Mouse (Mus musculus): ENCODE measurements around the gene Nsf. TPM values are rescaled to one million over a fixed set of nuclear protein-coding genes. Genes with fewer than 3 reads are reported as not detected.

Nsf gene
- total RNA-seq, 2 experiments from 2014 or later, result 42.7 to 44.6 TPM

DNA sequence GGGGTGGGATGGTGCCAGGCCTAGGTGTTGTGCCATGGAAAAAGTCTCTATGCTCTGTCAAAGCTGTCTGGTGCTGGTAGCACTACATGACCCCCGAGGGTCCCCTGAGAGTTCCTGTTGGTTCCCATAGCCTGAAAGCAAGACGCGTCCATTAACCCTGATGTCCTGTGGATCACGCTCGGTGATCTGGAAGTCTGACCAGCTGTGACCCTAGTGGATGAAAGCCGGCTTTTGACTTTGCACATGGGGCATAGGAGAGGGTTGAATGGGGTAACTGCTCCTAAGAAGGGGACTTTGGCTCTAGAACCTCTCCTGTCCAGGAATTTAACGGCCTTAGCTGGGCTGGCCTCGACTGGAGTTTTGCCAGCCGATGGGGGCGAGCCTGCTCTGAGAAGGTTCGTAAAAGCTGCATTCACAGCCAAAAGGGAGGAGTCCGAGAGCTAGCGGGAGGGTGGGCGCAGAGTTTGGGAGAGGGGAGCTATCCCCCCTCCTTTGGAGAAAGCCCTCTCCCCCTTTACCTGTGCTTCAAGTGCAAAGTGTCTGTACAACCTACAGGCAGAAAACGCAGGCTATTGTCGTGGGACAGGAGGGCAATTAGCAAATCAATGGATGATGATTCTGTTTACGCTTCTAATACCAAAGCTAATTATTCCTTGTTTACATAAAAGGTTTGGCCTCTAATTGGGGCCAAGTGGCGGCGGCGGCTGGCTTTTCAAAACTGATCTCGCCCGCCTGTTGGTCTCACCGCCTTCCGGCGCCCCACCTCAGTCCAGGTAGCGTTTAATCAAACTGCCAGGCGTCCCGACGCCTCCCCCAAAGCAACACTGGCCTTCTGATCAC, 144.9 kb downstream of the Nsf start:
- ATAC-seq (replicated peaks; ENCODE audit: low FRiP score, low TSS enrichment, poor library complexity, severe bottlenecking), result no peak

- no peak for ATAC-seq (replicated peaks; ENCODE audit: low FRiP score, low TSS enrichment, poor library complexity, severe bottlenecking)
These were observed 145.9 kb downstream of the Nsf start for GRCm38 (mm10) chr11:103807966-103808365.

- no peak for ATAC-seq (replicated peaks; ENCODE audit: low FRiP score, low TSS enrichment, poor library complexity, severe bottlenecking)
These were observed 149.1 kb downstream of the Nsf start for GRCm38 (mm10) chr11:103804804-103805203.

- ATAC-seq (replicated peaks; ENCODE audit: low FRiP score, low TSS enrichment, poor library complexity, severe bottlenecking), result no peak
These were observed 149.7 kb downstream of the Nsf start for GRCm38 (mm10) chr11:103804126-103804525.

DNA sequence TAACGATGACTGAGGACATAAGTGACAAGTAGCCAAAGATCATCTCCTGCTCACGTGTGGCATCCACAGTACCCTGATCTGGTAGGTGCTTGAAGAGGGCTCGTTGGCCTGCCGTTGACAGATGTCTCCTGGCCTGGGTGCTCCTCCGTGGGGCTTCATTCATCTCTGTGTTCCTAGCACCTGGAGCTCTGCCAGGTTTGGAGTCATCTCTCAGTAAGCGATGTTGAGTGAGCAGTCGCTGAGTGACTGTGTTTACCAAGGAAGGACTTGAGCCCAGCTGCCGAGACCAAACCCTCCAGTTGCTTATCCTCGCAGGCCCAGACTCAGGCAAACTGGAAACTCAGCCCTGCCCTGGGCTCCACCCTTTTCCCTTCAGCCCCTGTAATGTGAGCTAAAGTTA, 152.7 kb downstream of the Nsf start:
- ATAC-seq (replicated peaks; ENCODE audit: low FRiP score, low TSS enrichment, poor library complexity, severe bottlenecking), result no peak

GRCm38 (mm10) chr11:103789951-103790350, 163.9 kb downstream of the Nsf start:
- no peak for ATAC-seq (replicated peaks; ENCODE audit: low FRiP score, low TSS enrichment, poor library complexity, severe bottlenecking)

- ATAC-seq (replicated peaks; ENCODE audit: low FRiP score, low TSS enrichment, poor library complexity, severe bottlenecking), result no peak
These were observed 173.7 kb downstream of the Nsf start for GRCm38 (mm10) chr11:103780152-103780551.

DNA sequence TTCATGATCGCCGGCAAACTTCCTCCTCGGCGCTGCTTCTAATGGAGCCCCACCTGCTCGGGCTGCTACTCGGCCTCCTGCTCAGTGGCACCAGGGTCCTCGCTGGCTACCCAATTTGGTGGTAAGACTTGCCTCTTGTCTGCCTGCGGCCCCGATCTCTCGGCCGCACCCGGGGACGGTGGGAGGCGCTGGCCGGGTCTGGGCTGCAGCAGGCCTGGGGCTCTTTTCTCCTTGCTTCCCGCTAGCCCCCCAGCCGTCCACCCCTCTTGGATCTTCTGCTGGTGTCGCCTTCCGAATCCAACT, 179.7 kb downstream of the Nsf start:
- ATAC-seq (replicated peaks; ENCODE audit: low FRiP score, low TSS enrichment, poor library complexity, severe bottlenecking), result no peak

- ATAC-seq (replicated peaks; ENCODE audit: low FRiP score, low TSS enrichment, poor library complexity, severe bottlenecking), result no peak
These were observed 180.2 kb downstream of the Nsf start, which contains the start of gene Wnt3 for GRCm38 (mm10) chr11:103773387-103774227. Gene Wnt3, plus strand, starts transcription at chr11:103774150.

DNA sequence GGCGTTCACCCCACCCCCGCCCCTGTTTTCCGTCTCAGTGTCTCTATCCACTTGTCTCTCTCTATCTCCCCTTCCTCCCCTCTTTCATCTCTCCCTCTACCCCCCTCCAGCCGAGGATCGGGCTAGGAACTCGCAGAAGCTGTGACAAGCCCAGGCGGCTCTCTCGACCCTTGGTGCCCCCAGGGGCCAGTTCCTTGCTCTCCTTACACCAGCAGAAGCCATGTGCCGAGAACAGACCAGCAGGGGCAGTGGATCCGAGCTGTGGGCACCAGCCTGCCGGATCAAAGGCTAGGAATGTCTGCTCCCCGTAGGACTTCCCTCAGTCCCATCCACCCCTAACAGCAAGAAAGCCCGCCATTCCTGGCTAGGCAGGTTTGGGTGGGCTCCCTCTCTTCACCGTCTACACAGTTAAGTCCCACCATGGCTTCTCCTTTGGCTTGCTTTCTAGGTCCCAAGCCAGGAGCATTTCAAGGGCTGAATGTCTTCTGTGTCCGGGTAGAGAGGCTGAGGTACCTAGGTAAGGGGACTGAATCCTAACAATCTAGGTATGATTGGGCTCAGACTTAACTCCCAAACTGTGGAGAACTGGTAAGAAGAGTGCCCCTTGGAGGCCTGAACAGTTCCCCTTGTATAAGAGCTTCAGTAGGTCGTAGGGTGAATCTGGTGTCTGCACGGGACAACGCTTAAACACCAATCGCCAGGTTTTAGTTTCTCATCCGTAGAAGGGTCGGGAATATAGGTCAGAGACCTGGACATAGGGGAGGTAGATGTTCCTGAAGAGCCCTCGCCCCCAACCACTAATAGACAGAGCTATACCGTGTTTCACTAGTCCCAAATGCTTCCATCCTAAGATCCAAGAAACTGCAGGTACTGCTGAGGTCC, 181.1 kb downstream of the Nsf start:
- ATAC-seq (replicated peaks; ENCODE audit: low FRiP score, low TSS enrichment, poor library complexity, severe bottlenecking), result no peak

Other genes with a start within 250 kb of the Nsf start
- gene Wnt9b, start 204.2 kb downstream of the Nsf start, total RNA-seq (2014; fragmentation: Nextera tagmentation), result not detected in 2 replicates
- not detected in 2 replicates for gene Wnt9b, start 204.2 kb downstream of the Nsf start, total RNA-seq (2017)
- gene Wnt3, start 179.9 kb downstream of the Nsf start, total RNA-seq (2014; fragmentation: Nextera tagmentation), result not detected in 2 replicates
- gene Wnt3, start 179.9 kb downstream of the Nsf start, total RNA-seq (2017), result not detected in 2 replicates
- gene Arf2, start 12.7 kb upstream of the Nsf start, total RNA-seq (2014; fragmentation: Nextera tagmentation), result 7.6 and 16.8 TPM in 2 replicates
- 13.9 and 27.0 TPM in 2 replicates for gene Arf2, start 12.7 kb upstream of the Nsf start, total RNA-seq (2017)
- gene Crhr1, start 178.8 kb upstream of the Nsf start, total RNA-seq (2014; fragmentation: Nextera tagmentation), result not detected in 2 replicates
- not detected in 2 replicates for gene Crhr1, start 178.8 kb upstream of the Nsf start, total RNA-seq (2017)
- gene Sppl2c, start 232.3 kb upstream of the Nsf start, total RNA-seq (2014; fragmentation: Nextera tagmentation), result not detected in 2 replicates
- not detected in 2 replicates for gene Sppl2c, start 232.3 kb upstream of the Nsf start, total RNA-seq (2017)

Data from megakaryocyte-erythroid progenitor cell, adult 5-6 weeks (primary cell).